Mouse (Mus musculus) lung, adult 18-20 months (tissue): ENCODE measurements at regions not wholly inside any gene's neighbourhood (a gene's known extent, or its start where the extent isn't known, plus 50 kb on each side); places are given as distances from the start of the nearest gene placed in this dataset.
A peak's percentile ranks its signal among the peaks of the same experiment; 100 is the strongest.

Experiments used
- DNase-seq, 2 experiments: peaks; one replicate each; pipeline ENCODE4 v3.0.0; 2022; ENCODE audit warnings: mixed read lengths in 2 of 2

GRCm38 (mm10) chr8:35877581-35877980 lies 112.0 kb downstream of the Gm19410 start:
- no peak for DNase-seq

- no peak for DNase-seq
Observed at GRCm38 (mm10) chr8:35881810-35882209, 116.2 kb downstream of the Gm19410 start.

GRCm38 (mm10) chr8:35882638-35883455 lies 117.3 kb downstream of the Gm19410 start:
- no peak for DNase-seq

DNA sequence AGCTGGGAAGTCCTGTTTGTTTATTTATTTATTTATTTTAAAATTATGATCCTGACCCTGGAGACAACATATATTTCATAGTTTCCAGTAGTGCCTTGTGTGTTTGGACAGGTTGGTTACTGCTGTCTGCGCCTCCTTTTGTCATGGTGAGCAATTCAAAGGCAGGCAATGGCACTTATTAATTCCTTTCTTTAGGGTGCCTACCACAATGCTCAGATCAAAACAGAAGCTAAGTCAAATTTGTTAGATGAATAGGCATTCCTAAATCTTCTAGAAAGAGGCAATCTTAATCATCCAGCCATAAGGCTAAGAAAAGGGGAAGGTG lies 117.8 kb downstream of the Gm19410 start:
- DNase-seq: no peak

DNA sequence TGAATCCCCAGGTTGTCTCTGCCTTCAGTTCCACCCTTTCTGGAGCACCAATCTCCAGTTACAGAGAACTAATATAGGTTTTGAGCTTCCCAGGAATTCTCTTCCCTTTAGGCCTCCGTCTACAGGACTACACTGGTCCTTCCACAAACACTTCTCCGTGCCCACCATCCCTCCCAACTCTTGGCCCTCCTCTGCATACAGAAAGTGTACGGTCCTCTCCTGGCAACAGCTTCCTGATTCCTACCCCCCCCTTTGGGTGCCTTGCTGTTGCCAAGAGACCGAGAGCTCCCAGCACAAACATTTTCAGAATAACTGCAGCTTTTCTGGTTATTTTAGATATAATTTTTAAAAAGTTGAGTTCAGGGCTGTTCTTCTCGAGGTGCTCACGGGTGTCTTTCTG lies 119.0 kb downstream of the Gm19410 start:
- DNase-seq: no peak

- no peak for DNase-seq
Observed at GRCm38 (mm10) chr8:35890083-35890482, 124.5 kb downstream of the Gm19410 start.

GRCm38 (mm10) chr8:35891769-35892168 lies 126.2 kb downstream of the Gm19410 start:
- no peak for DNase-seq

GRCm38 (mm10) chr8:35898493-35898892 lies 132.9 kb downstream of the Gm19410 start:
- no peak for DNase-seq

DNA sequence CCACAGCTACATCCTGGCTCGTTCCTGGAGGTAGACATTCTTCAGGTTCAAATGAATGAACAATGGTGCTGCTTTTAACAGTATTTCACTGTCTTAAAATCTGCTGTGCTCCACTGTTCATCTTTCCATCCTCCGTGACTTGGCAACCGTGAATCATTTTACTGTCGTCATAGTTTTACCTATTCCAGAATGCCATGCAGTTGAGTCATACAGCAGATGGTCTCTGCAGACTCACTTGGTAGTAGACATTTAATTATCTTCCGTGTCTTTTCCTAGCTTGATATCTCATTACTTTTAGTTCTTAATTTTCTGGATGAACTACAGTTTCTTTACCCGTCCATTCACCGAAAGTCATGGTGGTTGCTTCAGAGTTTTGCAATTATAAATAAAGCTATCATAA lies 135.9 kb downstream of the Gm19410 start:
- no peak for DNase-seq

DNA sequence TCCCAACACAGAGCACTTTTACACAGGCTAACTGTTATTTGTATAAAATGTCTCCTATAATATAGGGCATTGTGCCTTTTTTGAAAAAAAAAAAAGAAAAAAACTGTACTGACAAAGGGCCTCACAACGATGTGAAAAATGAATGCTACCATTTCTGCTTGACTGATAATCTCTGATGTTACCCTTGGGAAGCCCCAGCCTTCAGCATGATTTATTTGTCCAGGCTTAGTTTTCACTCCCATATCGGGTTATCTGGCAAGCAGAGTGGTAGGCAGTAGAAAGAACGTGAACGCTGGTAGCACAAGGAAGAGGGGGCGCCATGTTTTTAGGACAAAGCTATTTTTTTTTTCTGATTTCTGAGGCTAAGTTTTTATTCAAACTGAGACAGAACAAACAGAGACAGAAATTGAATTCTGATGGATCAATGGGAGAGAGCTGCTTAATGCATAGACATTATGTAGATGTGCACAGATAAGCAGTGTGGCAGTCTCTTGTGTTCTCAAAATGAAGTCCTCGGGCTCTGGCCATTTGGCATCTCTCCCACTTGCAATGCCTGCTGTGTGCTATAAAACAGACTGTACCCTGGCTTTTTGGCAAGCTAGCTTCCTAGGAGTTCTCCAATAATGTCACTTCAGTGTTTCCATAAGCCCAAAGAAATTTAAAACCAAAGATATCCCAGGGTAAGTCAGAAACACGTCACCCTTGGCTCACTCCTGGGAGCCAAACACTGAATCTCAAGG lies 139.3 kb downstream of the Gm19410 start:
- DNase-seq: no peak

DNA sequence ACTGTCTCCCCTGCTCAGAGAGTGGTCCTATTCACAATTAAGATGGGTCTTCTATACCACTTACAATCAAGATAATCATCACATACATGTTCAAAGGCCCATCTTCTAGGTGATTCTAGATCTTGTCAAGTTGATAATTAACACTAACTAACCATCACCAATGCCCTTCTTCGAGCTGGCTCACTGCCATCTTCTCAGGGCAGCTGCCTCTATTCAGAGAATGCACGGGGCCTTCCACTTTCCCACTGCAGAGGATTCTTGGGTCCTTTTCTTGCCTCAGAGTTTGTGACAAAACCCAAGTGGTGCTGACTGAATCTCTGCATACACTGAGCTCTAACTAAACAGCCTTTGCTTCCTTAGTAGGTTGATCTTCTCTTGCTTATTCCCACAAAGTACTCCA lies 142.4 kb downstream of the Gm19410 start:
- DNase-seq: no peak

DNA sequence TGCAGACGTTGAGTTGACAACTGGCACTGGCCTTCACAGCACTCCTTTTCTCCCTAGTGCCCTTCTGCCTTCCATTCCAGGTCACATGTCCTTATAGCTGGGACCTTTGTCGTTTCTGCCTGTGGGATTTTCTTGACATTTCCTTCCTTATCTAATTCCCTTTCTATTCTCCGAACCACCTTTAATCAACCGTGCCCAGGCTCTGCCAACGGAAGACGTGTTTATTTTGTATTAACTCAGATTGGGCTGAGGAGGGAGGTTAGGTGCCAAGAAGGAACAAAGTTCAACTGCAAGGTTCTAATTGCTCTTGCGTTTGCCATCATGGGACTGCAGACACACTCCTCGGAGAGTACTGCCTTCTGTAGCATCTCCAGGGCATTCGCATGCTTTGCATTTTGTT lies 146.7 kb downstream of the Gm19410 start:
- DNase-seq: no peak

GRCm38 (mm10) chr8:35915878-35916518 lies 150.4 kb downstream of the Gm19410 start:
- no peak for DNase-seq

DNA sequence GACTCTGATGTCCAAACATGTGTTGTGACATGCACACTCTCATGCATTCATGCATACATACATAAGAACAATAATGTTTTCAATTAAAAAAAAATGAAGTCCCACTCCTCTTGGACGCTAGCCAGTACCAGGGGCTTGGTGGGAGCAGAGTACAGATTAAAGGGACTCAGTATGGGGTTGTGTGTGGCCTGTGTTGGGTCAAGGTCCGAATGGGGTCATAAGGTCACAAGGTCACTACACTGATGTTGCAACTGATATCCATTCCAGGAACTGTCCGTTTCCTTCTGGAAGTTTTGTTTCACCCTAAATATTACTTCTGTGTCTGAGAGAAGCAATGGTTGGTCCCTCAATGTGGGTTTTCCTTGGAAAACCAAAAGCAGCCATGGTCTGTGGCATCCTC lies 152.0 kb downstream of the Gm19410 start:
- DNase-seq: no peak

GRCm38 (mm10) chr8:35919451-35919850 lies 153.9 kb downstream of the Gm19410 start:
- DNase-seq: no peak

- no peak for DNase-seq
Observed at GRCm38 (mm10) chr8:35919859-35920675, 154.5 kb downstream of the Gm19410 start.

DNA sequence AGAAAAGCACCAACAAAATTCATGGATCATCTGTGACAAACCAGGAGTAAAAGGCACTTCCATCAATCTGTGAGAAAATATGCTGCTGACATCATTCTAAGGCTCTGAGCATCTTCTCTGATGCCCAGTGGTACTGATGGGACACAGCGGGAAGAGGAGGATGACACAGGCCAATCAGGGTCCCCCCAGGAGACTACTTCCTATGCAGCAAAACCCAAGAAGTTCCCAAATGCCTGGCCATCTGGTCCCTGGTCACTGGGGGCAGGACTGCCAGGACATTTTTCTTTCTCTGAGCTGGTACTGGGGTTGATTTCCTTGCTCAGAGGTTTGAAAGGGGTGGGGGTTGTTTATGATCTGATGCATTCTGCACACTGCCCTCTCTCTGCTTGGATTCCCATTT lies 158.4 kb downstream of the Gm19410 start:
- no peak for DNase-seq

DNA sequence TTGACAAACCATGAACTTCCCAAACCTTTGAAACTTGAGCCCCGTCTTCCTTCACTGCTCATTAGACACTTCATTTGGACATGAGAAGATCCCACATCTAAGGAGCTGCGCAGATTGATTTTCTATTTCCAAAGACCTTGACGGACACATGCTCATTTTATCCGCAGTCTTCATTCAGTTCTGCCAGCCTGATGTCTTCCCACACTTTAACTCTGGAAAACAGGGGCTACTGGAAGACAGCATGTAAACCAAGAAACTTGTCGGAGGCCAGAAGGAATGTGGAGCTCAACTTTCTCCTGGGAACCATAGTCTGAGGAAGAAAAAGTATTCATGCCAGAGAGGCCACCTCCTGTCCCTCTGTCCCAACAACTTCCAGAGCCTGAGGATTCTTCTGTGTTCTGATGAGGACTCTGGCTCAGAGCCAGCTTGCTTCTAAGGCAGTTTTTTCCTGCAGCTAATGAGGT lies 161.8 kb downstream of the Gm19410 start:
- peak in 1 of 2 experiments; percentile 7 for DNase-seq

- DNase-seq: no peak
Observed at GRCm38 (mm10) chr8:35930291-35930690, 164.7 kb downstream of the Gm19410 start.

- no peak for DNase-seq
Observed at GRCm38 (mm10) chr8:35933186-35934114, 167.9 kb downstream of the Gm19410 start.

- DNase-seq: no peak
Observed at GRCm38 (mm10) chr8:35934115-35934607, 168.6 kb downstream of the Gm19410 start.

GRCm38 (mm10) chr8:35935034-35935433 lies 169.4 kb downstream of the Gm19410 start:
- DNase-seq: no peak
